In genomic region chr7:28583570-28584344, GRCm38 (mm10) we compare ENCODE assay signal across 11 mouse cellular contexts. TPM values are rescaled to one million over a fixed set of nuclear protein-coding genes. Genes with fewer than 3 reads are reported as not detected.
DNase-seq lines count a peak whose midpoint lies in the region; ATAC-seq and TF ChIP-seq lines count a peak whose summit lies in the region.
"Had no signal": no experiment of that assay in that cellular context is flagged by ENCODE, and none has a peak within 500 bp of the region (broad histone marks: within the 10 kb centered on the region; RNA-seq: fewer than 3 reads in every experiment).

No protein-coding gene starts in this region.

- H3K4me1 ChIP-seq in kidney, postnatal 0 days (replicated peaks; ENCODE audit: insufficient read depth, low read length) = peaks cover 66% of the 10 kb centered on the region
- peaks cover 13% of the 10 kb centered on the region for H3K4me1 ChIP-seq in intestine, postnatal 0 days (replicated peaks; ENCODE audit: control insufficient read depth, insufficient read depth, low read length)

- H3K27ac ChIP-seq in kidney, postnatal 0 days = peak overlapping the region; percentile 47; the same call in 1 of the 2 replicates
- H3K27ac ChIP-seq in intestine, postnatal 0 days (ENCODE audit: low read depth, low read length) = peak overlapping the region; percentile 80
- H3K27ac ChIP-seq: limb, embryonic 12.5 days had no signal

- 67% methylated on average over 8 of the region's 8 CpGs for WGBS in kidney, postnatal 0 days
- WGBS in intestine, postnatal 0 days = 46% methylated on average over 8 of the region's 8 CpGs

- DNase-seq in kidney, postnatal 0 days (ENCODE audit: low spot score) = no peak
- DNase-seq in kidney, postnatal 4 days = no peak
- DNase-seq in testis, postnatal 14 days (ENCODE audit: low spot score) = no peak
- no peak for DNase-seq in adrenal gland, adult 8-10 months

- no peak for ATAC-seq in kidney, postnatal 0 days (replicated peaks; ENCODE audit: low FRiP score, low read depth)
- peak; percentile 37 for ATAC-seq in common myeloid progenitor, adult 5-6 weeks (replicated peaks; ENCODE audit: low read depth, poor library complexity, severe bottlenecking)
- ATAC-seq in intestine, postnatal 0 days = peak; percentile 85
- peak; percentile 83 for ATAC-seq in monocyte, adult 5-6 weeks (replicated peaks; ENCODE audit: insufficient number of reproducible peaks, low FRiP score, low TSS enrichment, poor library complexity, severe bottlenecking)
- ATAC-seq: Patski had no signal

- no peak for TF ChIP-seq CTCF in kidney, postnatal 0 days (IDR thresholded peaks at IDR 0.05; ENCODE audit: low read depth)
- no peak for TF ChIP-seq CTCF in intestine, postnatal 0 days (IDR thresholded peaks at IDR 0.05; ENCODE audit: low read depth)

- H3K4me3 ChIP-seq in kidney, postnatal 0 days (replicated peaks; ENCODE audit: low read depth, low read length) = no peak overlapping the region
- no peak overlapping the region for H3K4me3 ChIP-seq in intestine, postnatal 0 days (ENCODE audit: low read depth, low read length)
- H3K4me3 ChIP-seq: limb, embryonic 12.5 days had no signal

- no peak overlapping the region for H3K4me2 ChIP-seq in kidney, postnatal 0 days (ENCODE audit: low read length)
- peak overlapping the region; percentile 48 for H3K4me2 ChIP-seq in intestine, postnatal 0 days (replicated peaks; ENCODE audit: low read depth)
- H3K4me2 ChIP-seq: limb, embryonic 12.5 days had no signal

- no peaks in the 10 kb centered on the region for H3K9me3 ChIP-seq in kidney, postnatal 0 days (replicated peaks; ENCODE audit: low read length)
- H3K9me3 ChIP-seq in intestine, postnatal 0 days (ENCODE audit: control insufficient read depth) = no peaks in the 10 kb centered on the region
- H3K9me3 ChIP-seq: limb, embryonic 12.5 days had no signal

- H3K36me3 ChIP-seq in kidney, postnatal 0 days (ENCODE audit: insufficient read depth, low read length) = no peaks in the 10 kb centered on the region
- H3K36me3 ChIP-seq in intestine, postnatal 0 days (ENCODE audit: control insufficient read depth, insufficient read depth) = 0 out of 2 replicates have a peak, but pooled peaks cover 3% of the 10 kb centered on the region

- no peak overlapping the region for H3K9ac ChIP-seq in kidney, postnatal 0 days (ENCODE audit: low read depth, low read length)
- H3K9ac ChIP-seq in intestine, postnatal 0 days (ENCODE audit: low read depth, low read length) = no peak overlapping the region
- H3K9ac ChIP-seq: limb, embryonic 12.5 days had no signal

- no peaks in the 10 kb centered on the region for H3K27me3 ChIP-seq in kidney, postnatal 0 days (ENCODE audit: insufficient read depth, low read length)
- H3K27me3 ChIP-seq in intestine, postnatal 0 days (replicated peaks; ENCODE audit: control insufficient read depth, insufficient read depth, low read length) = no peaks in the 10 kb centered on the region
- H3K27me3 ChIP-seq: limb, embryonic 12.5 days; Patski had no signal

RNA-seq across cellular contexts. Expression of gene Samd4b, which starts 14.2 kb away (rescaled TPM):
- 18.4 and 19.5 TPM in 2 replicates for polyA plus RNA-seq in kidney, postnatal 0 days (2015; fragmentation: Nextera tagmentation; extraction: Ambion mirVana)
- total RNA-seq in common myeloid progenitor, adult 5-6 weeks (2017) = 4.6 and 5.4 TPM in 2 replicates
- polyA plus RNA-seq in intestine, postnatal 0 days (2015; fragmentation: Nextera tagmentation; extraction: Ambion mirVana) = 12.4 and 13.4 TPM in 2 replicates
- total RNA-seq in monocyte, adult 5-6 weeks (2017) = 7.1 to 11.4 TPM (median 10.1 TPM) in 3 replicates
- 10 to 100 TPM; 62.4 to 83.9 (median 73.4) TPM for total RNA-seq in adrenal gland, adult 8-10 months (2022)

RNA-seq across cellular contexts. Expression of gene Pak4, which starts 14.2 kb away (rescaled TPM):
- polyA plus RNA-seq in kidney, postnatal 0 days (2015; fragmentation: Nextera tagmentation; extraction: Ambion mirVana) = 33.5 and 36.6 TPM in 2 replicates
- total RNA-seq in common myeloid progenitor, adult 5-6 weeks (2017) = 5.9 and 7.5 TPM in 2 replicates
- polyA plus RNA-seq in intestine, postnatal 0 days (2015; fragmentation: Nextera tagmentation; extraction: Ambion mirVana) = 17.2 and 19.7 TPM in 2 replicates
- 3.8 to 7.5 TPM (median 4.7 TPM) in 3 replicates for total RNA-seq in monocyte, adult 5-6 weeks (2017)
- total RNA-seq in adrenal gland, adult 8-10 months (2022) = 10 to 100 TPM; 28.5 to 37.2 (median 34.0) TPM

RNA-seq across cellular contexts. Expression of gene Nccrp1, which starts 36.7 kb away (rescaled TPM):
- 5.5 and 7.3 TPM in 2 replicates for polyA plus RNA-seq in kidney, postnatal 0 days (2015; fragmentation: Nextera tagmentation; extraction: Ambion mirVana)
- total RNA-seq in common myeloid progenitor, adult 5-6 weeks (2017) = 0.09 TPM in 1 of 2 replicates, not detected in the other
- not detected in 2 replicates for polyA plus RNA-seq in intestine, postnatal 0 days (2015; fragmentation: Nextera tagmentation; extraction: Ambion mirVana)
- not detected in 3 replicates for total RNA-seq in monocyte, adult 5-6 weeks (2017)
- total RNA-seq in adrenal gland, adult 8-10 months (2022) = not detected
- total RNA-seq: heart, postnatal 25 days had no signal
- polyA plus RNA-seq: limb, embryonic 12.5 days; Patski had no signal

RNA-seq across cellular contexts. Expression of gene Sycn, which starts 43.1 kb away (rescaled TPM):
- polyA plus RNA-seq in kidney, postnatal 0 days (2015; fragmentation: Nextera tagmentation; extraction: Ambion mirVana) = 0.27 and 0.45 TPM in 2 replicates
- total RNA-seq in common myeloid progenitor, adult 5-6 weeks (2017) = not detected in 2 replicates
- 17.0 and 23.4 TPM in 2 replicates for polyA plus RNA-seq in intestine, postnatal 0 days (2015; fragmentation: Nextera tagmentation; extraction: Ambion mirVana)
- total RNA-seq in monocyte, adult 5-6 weeks (2017) = not detected in 3 replicates
- total RNA-seq in adrenal gland, adult 8-10 months (2022) = not detected
- total RNA-seq: heart, postnatal 25 days had no signal
- polyA plus RNA-seq: cortical plate, adult 2 months; limb, embryonic 12.5 days; Patski had no signal

RNA-seq across cellular contexts. Expression of gene Acp7, which starts 47.4 kb away (rescaled TPM):
- polyA plus RNA-seq in kidney, postnatal 0 days (2015; fragmentation: Nextera tagmentation; extraction: Ambion mirVana) = not detected in 2 replicates
- not detected in 2 replicates for total RNA-seq in common myeloid progenitor, adult 5-6 weeks (2017)
- polyA plus RNA-seq in intestine, postnatal 0 days (2015; fragmentation: Nextera tagmentation; extraction: Ambion mirVana) = not detected in 2 replicates
- total RNA-seq in monocyte, adult 5-6 weeks (2017) = not detected in 3 replicates
- not detected for total RNA-seq in adrenal gland, adult 8-10 months (2022)
- total RNA-seq: heart, postnatal 25 days had no signal
- polyA plus RNA-seq: limb, embryonic 12.5 days; Patski had no signal
